Mouse (Mus musculus): ENCODE results near the gene Tlcd1. TPM values are rescaled to one million over a fixed set of nuclear protein-coding genes. Genes with fewer than 3 reads are reported as not detected.
A peak's percentile ranks its signal among the peaks of the same experiment; 100 is the strongest.
"Not testable (repeated sequence)": the region's sequence is repeated elsewhere in the genome, so short reads cannot be mapped to it uniquely, and the experiment has no call there.

Gene Tlcd1
- polyA plus RNA-seq (2012; rRNA removed), result 78.2 and 144 TPM in 2 replicates

DNA sequence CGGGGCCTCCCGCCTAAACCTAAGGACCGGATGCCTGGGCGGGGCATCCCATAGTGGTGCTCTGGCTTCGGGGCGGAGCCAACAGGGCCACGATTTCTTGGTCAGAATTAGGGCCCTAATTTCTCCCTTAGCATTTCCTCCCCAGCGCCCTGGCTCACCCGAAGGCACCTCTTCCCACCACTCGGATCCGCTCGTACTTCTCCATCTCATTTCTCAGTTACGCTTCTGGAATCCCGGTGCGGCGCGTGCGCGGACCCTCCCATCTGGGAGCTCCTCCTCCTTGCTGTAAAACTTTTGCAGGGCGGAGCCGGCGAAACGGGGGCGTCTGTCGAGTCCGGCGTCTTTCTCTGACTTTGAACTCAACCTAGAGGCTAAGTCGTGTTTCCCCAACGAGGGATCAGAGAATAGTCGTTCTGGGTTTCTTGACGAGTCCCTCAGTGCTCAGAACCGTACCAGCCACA is at the start of gene Tlcd1, which contains the start of gene Nek8:
Gene Tlcd1 (plus strand): TSS at position 310 of the 461 bp plus-strand sequence.
Gene Nek8 (minus strand): TSS at position 274 of the 461 bp plus-strand sequence.
- WGBS, result under 1% methylated on average over 32 of the region's 32 CpGs
- Histone ChIP-seq H3K4me3 (ENCODE audit: insufficient read depth, low read depth, low read length) (peak within 1 kb of the TSS; percentile 83), H3K36me3 (ENCODE audit: control insufficient read depth, insufficient read depth, low read length) (0 out of 2 replicates have a peak, but pooled peaks cover 4% of the 10 kb centered on the region), H3K27ac (ENCODE audit: insufficient read depth, low read depth, low read length) (peak within 1 kb of the TSS; percentile 93), H3K27me3 (replicated peaks; ENCODE audit: control insufficient read depth, insufficient read depth, low read length) (no peaks in the 10 kb centered on the region), H3K4me1 (ENCODE audit: control insufficient read depth, insufficient read depth, low read length) (peaks cover 13% of the 10 kb centered on the region; the same call in 1 of the 2 replicates)
- peak; percentile 98 for DNase-seq
- peak; percentile 3 for TF ChIP-seq POLR2A (IDR thresholded peaks at IDR 0.05; ENCODE audit: low read depth, low read length)
- no peak for TF ChIP-seq CTCF (conservative IDR thresholded peaks at IDR 0.05; ENCODE audit: insufficient read depth, insufficient read length, low read depth, low read length)

GRCm38 (mm10) chr11:78126739-78127138 is 49.8 kb upstream of the Tlcd1 start:
- DNase-seq, result no peak
- H3K27me3 ChIP-seq (replicated peaks; ENCODE audit: control insufficient read depth, insufficient read depth, low read length), result no peaks in the 10 kb centered on the region
- H3K4me3 ChIP-seq (ENCODE audit: insufficient read depth, low read depth, low read length), result no peak overlapping the region
- TF ChIP-seq POLR2A (IDR thresholded peaks at IDR 0.05; ENCODE audit: low read depth, low read length) (no peak), CTCF (conservative IDR thresholded peaks at IDR 0.05; ENCODE audit: insufficient read depth, insufficient read length, low read depth, low read length) (no peak)
- H3K36me3 ChIP-seq (ENCODE audit: control insufficient read depth, insufficient read depth, low read length), result no peaks in the 10 kb centered on the region
- H3K4me1 ChIP-seq (ENCODE audit: control insufficient read depth, insufficient read depth, low read length), result peaks cover 8% of the 10 kb centered on the region; the same call in 1 of the 2 replicates
- no peak overlapping the region for H3K27ac ChIP-seq (ENCODE audit: insufficient read depth, low read depth, low read length)
- 55% methylated on average over 4 of the region's 4 CpGs for WGBS

- no peak for DNase-seq
- 47% methylated on average over 8 of the region's 8 CpGs for WGBS
- Histone ChIP-seq H3K36me3 (ENCODE audit: control insufficient read depth, insufficient read depth, low read length) (no peaks in the 10 kb centered on the region), H3K4me3 (ENCODE audit: insufficient read depth, low read depth, low read length) (no peak overlapping the region), H3K4me1 (ENCODE audit: control insufficient read depth, insufficient read depth, low read length) (peaks cover 8% of the 10 kb centered on the region), H3K27me3 (replicated peaks; ENCODE audit: control insufficient read depth, insufficient read depth, low read length) (no peaks in the 10 kb centered on the region), H3K27ac (ENCODE audit: insufficient read depth, low read depth, low read length) (no peak overlapping the region)
- no peak for TF ChIP-seq CTCF (conservative IDR thresholded peaks at IDR 0.05; ENCODE audit: insufficient read depth, insufficient read length, low read depth, low read length)
- TF ChIP-seq POLR2A (IDR thresholded peaks at IDR 0.05; ENCODE audit: low read depth, low read length), result no peak
Observed at GRCm38 (mm10) chr11:78129458-78129857, 47.1 kb upstream of the Tlcd1 start.

GRCm38 (mm10) chr11:78133915-78134314 is 42.6 kb upstream of the Tlcd1 start:
- no peak for DNase-seq
- peaks cover 16% of the 10 kb centered on the region; the same call in 1 of the 2 replicates for H3K4me1 ChIP-seq (ENCODE audit: control insufficient read depth, insufficient read depth, low read length)
- TF ChIP-seq CTCF (conservative IDR thresholded peaks at IDR 0.05; ENCODE audit: insufficient read depth, insufficient read length, low read depth, low read length) (no peak), POLR2A (IDR thresholded peaks at IDR 0.05; ENCODE audit: low read depth, low read length) (no peak)
- no peak overlapping the region for H3K27ac ChIP-seq (ENCODE audit: insufficient read depth, low read depth, low read length)
- no peaks in the 10 kb centered on the region for H3K27me3 ChIP-seq (replicated peaks; ENCODE audit: control insufficient read depth, insufficient read depth, low read length)
- 81% methylated on average over 6 of the region's 6 CpGs for WGBS
- no peaks in the 10 kb centered on the region for H3K36me3 ChIP-seq (ENCODE audit: control insufficient read depth, insufficient read depth, low read length)
- no peak overlapping the region for H3K4me3 ChIP-seq (ENCODE audit: insufficient read depth, low read depth, low read length)

- Histone ChIP-seq H3K36me3 (ENCODE audit: control insufficient read depth, insufficient read depth, low read length) (no peaks in the 10 kb centered on the region), H3K4me1 (ENCODE audit: control insufficient read depth, insufficient read depth, low read length) (peaks cover 16% of the 10 kb centered on the region; the same call in 1 of the 2 replicates), H3K4me3 (ENCODE audit: insufficient read depth, low read depth, low read length) (no peak overlapping the region), H3K27me3 (replicated peaks; ENCODE audit: control insufficient read depth, insufficient read depth, low read length) (no peaks in the 10 kb centered on the region), H3K27ac (ENCODE audit: insufficient read depth, low read depth, low read length) (no peak overlapping the region)
- WGBS, result 62% methylated on average over 3 of the region's 3 CpGs
- TF ChIP-seq CTCF (conservative IDR thresholded peaks at IDR 0.05; ENCODE audit: insufficient read depth, insufficient read length, low read depth, low read length) (no peak), POLR2A (IDR thresholded peaks at IDR 0.05; ENCODE audit: low read depth, low read length) (no peak)
- DNase-seq, result no peak
Observed at GRCm38 (mm10) chr11:78134344-78134743, 42.2 kb upstream of the Tlcd1 start.

- not testable (repeated sequence) for H3K27me3 ChIP-seq (replicated peaks; ENCODE audit: control insufficient read depth, insufficient read depth, low read length); H3K4me3 ChIP-seq (ENCODE audit: insufficient read depth, low read depth, low read length); H3K27ac ChIP-seq (ENCODE audit: insufficient read depth, low read depth, low read length); H3K36me3 ChIP-seq (ENCODE audit: control insufficient read depth, insufficient read depth, low read length)
- peak; percentile 65 for DNase-seq
- H3K4me1 ChIP-seq (ENCODE audit: control insufficient read depth, insufficient read depth, low read length), result peaks cover 16% of the 10 kb centered on the region; the same call in 1 of the 2 replicates
- WGBS, result 45% methylated on average over 7 of the region's 7 CpGs
Observed at GRCm38 (mm10) chr11:78135314-78135713, 41.2 kb upstream of the Tlcd1 start.

GRCm38 (mm10) chr11:78136132-78136531 is 40.4 kb upstream of the Tlcd1 start:
- Histone ChIP-seq H3K27me3 (replicated peaks; ENCODE audit: control insufficient read depth, insufficient read depth, low read length) (no peaks in the 10 kb centered on the region), H3K4me1 (ENCODE audit: control insufficient read depth, insufficient read depth, low read length) (peaks cover 16% of the 10 kb centered on the region; the same call in 1 of the 2 replicates), H3K4me3 (ENCODE audit: insufficient read depth, low read depth, low read length) (no peak overlapping the region), H3K27ac (ENCODE audit: insufficient read depth, low read depth, low read length) (no peak overlapping the region; the same call in 1 of the 2 replicates), H3K36me3 (ENCODE audit: control insufficient read depth, insufficient read depth, low read length) (no peaks in the 10 kb centered on the region)
- no peak for DNase-seq
- TF ChIP-seq CTCF (conservative IDR thresholded peaks at IDR 0.05; ENCODE audit: insufficient read depth, insufficient read length, low read depth, low read length), result no peak
- TF ChIP-seq POLR2A (IDR thresholded peaks at IDR 0.05; ENCODE audit: low read depth, low read length), result no peak
- WGBS, result 71% methylated on average over 1 of the region's 1 CpGs

Data from kidney, adult 2 months (tissue).